Comparison of ENCODE assay signal across 8 mouse cellular contexts in the genomic region with DNA sequence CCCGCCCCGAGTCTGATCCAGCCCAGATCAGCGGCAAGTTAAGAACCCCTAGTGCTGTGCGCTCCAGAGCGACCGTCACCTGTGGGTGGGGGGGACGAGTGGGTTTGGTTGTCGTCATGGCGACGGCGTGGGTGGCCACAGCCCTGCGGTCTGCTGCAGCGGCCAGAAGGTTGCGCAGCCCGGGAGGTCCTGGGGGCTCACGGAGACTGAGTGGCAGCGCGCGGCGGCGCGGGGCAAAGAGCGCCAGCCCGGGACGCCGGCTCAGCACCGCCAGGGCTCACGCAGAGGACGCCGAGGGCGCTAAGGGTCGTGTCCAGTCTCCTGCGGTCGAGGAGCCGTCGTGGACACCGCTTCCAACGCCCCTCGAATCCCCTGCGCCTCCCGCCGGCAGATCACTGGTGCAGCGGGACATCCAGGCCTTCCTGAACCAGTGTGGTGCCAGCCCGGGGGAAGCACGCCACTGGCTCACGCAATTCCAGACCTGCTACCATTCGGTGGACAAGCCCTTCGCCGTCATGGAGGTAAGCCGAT. TPM values are rescaled to one million over a fixed set of nuclear protein-coding genes. Genes with fewer than 3 reads are reported as not detected.
DNase-seq lines count a peak whose midpoint lies in the region; ATAC-seq and TF ChIP-seq lines count a peak whose summit lies in the region.

Gene Nags (plus strand): TSS at position 43 of the 531 bp plus-strand sequence.

- TF ChIP-seq EP300 in MEL (IDR thresholded peaks at IDR 0.05; ENCODE audit: low read depth in 1 of 2, low read length in 2 of 2) = no peak
- TF ChIP-seq EP300 in liver, postnatal 0 days (IDR thresholded peaks at IDR 0.05; ENCODE audit: low read depth) = no peak

- no peak for TF ChIP-seq CTCF in MEL (IDR thresholded peaks at IDR 0.05 in 2 of 3, conservative IDR thresholded peaks at IDR 0.05 in 1 of 3; ENCODE audit: control insufficient read depth in 1 of 3, insufficient read depth in 1 of 3, low read depth in 2 of 3, low read length in 3 of 3, poor library complexity in 1 of 3, severe bottlenecking in 1 of 3)
- no peak for TF ChIP-seq CTCF in forebrain, postnatal 0 days (IDR thresholded peaks at IDR 0.05; ENCODE audit: low read depth)
- TF ChIP-seq CTCF in liver, postnatal 0 days (IDR thresholded peaks at IDR 0.05; ENCODE audit: low read depth) = no peak

- no peaks in the 10 kb centered on the region for H3K27me3 ChIP-seq in MEL (ENCODE audit: control insufficient read depth in 1 of 2, insufficient read depth in 2 of 2, low read length in 2 of 2)
- peaks cover 52% of the 10 kb centered on the region for H3K27me3 ChIP-seq in forebrain, postnatal 0 days (ENCODE audit: insufficient read depth, low read length)
- peaks cover 33% of the 10 kb centered on the region for H3K27me3 ChIP-seq in liver, postnatal 0 days (ENCODE audit: insufficient read depth, low read length)

- WGBS in forebrain, postnatal 0 days = 3% methylated on average over 50 of the region's 50 CpGs
- WGBS in liver, postnatal 0 days (ENCODE audit: insufficient replicate concordance) = 2% methylated on average over 43 of the region's 50 CpGs

- H3K79me2 ChIP-seq in MEL (ENCODE audit: control insufficient read depth, insufficient read depth, low read length, poor library complexity) = no peaks in the 10 kb centered on the region

- H3K27ac ChIP-seq in MEL (ENCODE audit: control insufficient read depth, low read depth, low read length) = 0 out of 2 replicates have a peak within 1 kb of the TSS, but pooled peaks have one; percentile 10
- H3K27ac ChIP-seq in forebrain, postnatal 0 days (ENCODE audit: low read depth, low read length) = no peak within 1 kb of the TSS
- H3K27ac ChIP-seq in liver, postnatal 0 days (ENCODE audit: low read depth) = peak within 1 kb of the TSS; percentile 81

- peak within 1 kb of the TSS; percentile 71 for H3K9ac ChIP-seq in MEL (ENCODE audit: control insufficient read depth, low read depth, low read length, poor library complexity, severe bottlenecking)
- peak within 1 kb of the TSS; percentile 18; the same call in 1 of the 2 replicates for H3K9ac ChIP-seq in forebrain, postnatal 0 days
- peak within 1 kb of the TSS; percentile 69 for H3K9ac ChIP-seq in liver, postnatal 0 days (replicated peaks)

- H3K4me1 ChIP-seq in MEL (ENCODE audit: control insufficient read depth in 1 of 2, insufficient read depth in 2 of 2, low read length in 2 of 2) = peaks cover 0 to 16% of the 10 kb centered on the region in 2 experiments; a peak in 2 of 4 replicates
- no peaks in the 10 kb centered on the region for H3K4me1 ChIP-seq in forebrain, postnatal 0 days (ENCODE audit: insufficient read depth)
- H3K4me1 ChIP-seq in liver, postnatal 0 days (ENCODE audit: insufficient read depth) = peaks cover 5% of the 10 kb centered on the region; the same call in 1 of the 2 replicates

- no peak for ATAC-seq in forebrain, postnatal 0 days
- ATAC-seq in liver, postnatal 0 days = peak; percentile 14

- H3K9me3 ChIP-seq in MEL (replicated peaks; ENCODE audit: insufficient read depth, low read length) = no peaks in the 10 kb centered on the region
- no peaks in the 10 kb centered on the region for H3K9me3 ChIP-seq in forebrain, postnatal 0 days (ENCODE audit: low read length)
- H3K9me3 ChIP-seq in liver, postnatal 0 days (ENCODE audit: low read length) = no peaks in the 10 kb centered on the region

- intact Hi-C loops in left cerebral cortex, postnatal 36 days (cut with DNase I) = no loop called here

- no peak for TF ChIP-seq RAD21 in MEL (IDR thresholded peaks at IDR 0.05; ENCODE audit: low read depth, low read length)

- peak within 1 kb of the TSS; percentile 46 to 75 for H3K4me3 ChIP-seq in MEL (ENCODE audit: control insufficient read depth in 1 of 2, insufficient read depth in 1 of 2, low read depth in 2 of 2, low read length in 2 of 2)
- peak within 1 kb of the TSS; percentile 11; the same call in 1 of the 2 replicates for H3K4me3 ChIP-seq in forebrain, postnatal 0 days (ENCODE audit: low read depth, low read length)
- peak within 1 kb of the TSS; percentile 57 for H3K4me3 ChIP-seq in liver, postnatal 0 days (ENCODE audit: low read depth, low read length)

- TF ChIP-seq POLR2A in MEL (IDR thresholded peaks at IDR 0.05; ENCODE audit: control insufficient read depth in 1 of 2, insufficient read depth in 1 of 2, low read depth in 1 of 2, low read length in 2 of 2, poor library complexity in 1 of 2) = peak; percentile 26 to 46; a peak in 2 of 4 replicates

- peak; percentile 39 for DNase-seq in adrenal gland, postnatal 14 days
- no peak for DNase-seq in adrenal gland, adult 18-20 months (ENCODE audit: low spot score in 2 of 2)
- DNase-seq in MEL (ENCODE audit: low read depth, low spot score) = peak; percentile 62
- no peak for DNase-seq in forebrain, postnatal 0 days
- peak; percentile 72 for DNase-seq in liver, postnatal 0 days
- no peak for DNase-seq in layer of hippocampus, postnatal 36 days
- no peak for DNase-seq in left cerebral cortex, postnatal 36 days (ENCODE audit: low spot score in 2 of 2)
- DNase-seq in c-Kit-positive CD71-positive TER-119-positive erythroid progenitor cells, embryonic 14.5 days (ENCODE audit: low spot score) = no peak

- H3K4me2 ChIP-seq in forebrain, postnatal 0 days (ENCODE audit: low read depth) = peak within 1 kb of the TSS; percentile 30
- H3K4me2 ChIP-seq in liver, postnatal 0 days (ENCODE audit: low read depth, low read length) = peak within 1 kb of the TSS; percentile 75

- H3K36me3 ChIP-seq in MEL (ENCODE audit: control insufficient read depth in 1 of 2, insufficient read depth in 2 of 2, low read length in 2 of 2) = no peaks in the 10 kb centered on the region
- no peaks in the 10 kb centered on the region for H3K36me3 ChIP-seq in forebrain, postnatal 0 days (ENCODE audit: insufficient read depth)
- no peaks in the 10 kb centered on the region; the same call in none of the 2 replicates for H3K36me3 ChIP-seq in liver, postnatal 0 days (replicated peaks; ENCODE audit: insufficient read depth, low read length)

TF ChIP-seq in MEL, 35 proteins besides CTCF, POLR2A, EP300 and RAD21:
- TF ChIP-seq KAT2A (conservative IDR thresholded peaks at IDR 0.05; ENCODE audit: low read depth, low read length) (no peak), GABPA (IDR thresholded peaks at IDR 0.05; ENCODE audit: low read depth, low read length) (no peak), SIN3A (IDR thresholded peaks at IDR 0.05; ENCODE audit: low read length) (peak; percentile 43), HCFC1 (IDR thresholded peaks at IDR 0.05; ENCODE audit: low read depth, low read length) (peak; percentile 42), ZMIZ1 (IDR thresholded peaks at IDR 0.05; ENCODE audit: low read depth, low read length) (peak; percentile 48), NELFE (IDR thresholded peaks at IDR 0.05; ENCODE audit: low read depth, low read length) (peak; percentile 46; the same call in 1 of the 2 replicates), USF2 (IDR thresholded peaks at IDR 0.05; ENCODE audit: borderline replicate concordance in 1 of 2, insufficient read depth in 1 of 2, low read depth in 1 of 2, low read length in 2 of 2) (no peak), MXI1 (IDR thresholded peaks at IDR 0.05; ENCODE audit: low read depth, low read length) (peak; percentile 50; the same call in 1 of the 2 replicates), MAFK (IDR thresholded peaks at IDR 0.05; ENCODE audit: borderline replicate concordance, low read depth, low read length) (no peak), MAZ (IDR thresholded peaks at IDR 0.05; ENCODE audit: low read depth, low read length) (0 out of 2 replicates have a peak, but pooled peaks have one; percentile 42), BHLHE40 (IDR thresholded peaks at IDR 0.05; ENCODE audit: borderline replicate concordance, low read depth, low read length) (no peak)

RNA-seq across cellular contexts. Expression of gene Nags, which starts in this region (rescaled TPM):
- 0.60 and 5.8 TPM in 2 replicates for total RNA-seq in adrenal gland, postnatal 14 days (2021)
- total RNA-seq in adrenal gland, adult 18-20 months (2021) = under 1 TPM in 1 of 2 experiments, not detected in 1; 0.77 TPM
- total RNA-seq in MEL (2012; rRNA removed) = 5.4 and 6.6 TPM in 2 replicates
- polyA plus RNA-seq in MEL (2012; ENCODE audit: insufficient read depth in 1 of 2, insufficient read length in 2 of 2, low read depth in 1 of 2, low replicate concordance in 2 of 2, missing spikeins in 1 of 2) = 1 to 10 TPM in 1 of 2 experiments, not detected in 1; 9.7 TPM
- 0.14 and 0.15 TPM in 2 replicates for total RNA-seq in forebrain, postnatal 0 days (2014; rRNA removed)
- polyA plus RNA-seq in forebrain, postnatal 0 days (2015; fragmentation: Nextera tagmentation; extraction: Ambion mirVana) = 0.28 and 0.35 TPM in 2 replicates
- polyA plus RNA-seq in liver, postnatal 0 days (2015; fragmentation: Nextera tagmentation; extraction: Ambion mirVana) = 18.5 and 25.1 TPM in 2 replicates
- total RNA-seq in layer of hippocampus, postnatal 36 days (2021) = not detected
- total RNA-seq in left cerebral cortex, postnatal 36 days (2021) = not detected

Comparison
In these comparisons a context has a peak if more than half of its experiments do, and no peak if none do; other contexts are left out.
1. DNase-seq: peak in adrenal gland, postnatal 14 days (single experiment), MEL (single experiment) and liver, postnatal 0 days (single experiment); none in adrenal gland, adult 18-20 months (0 of 2), forebrain, postnatal 0 days (single experiment), layer of hippocampus, postnatal 36 days (0 of 2), left cerebral cortex, postnatal 36 days (0 of 2) and c-Kit-positive CD71-positive TER-119-positive erythroid progenitor cells, embryonic 14.5 days (single experiment).
2. H3K9ac ChIP-seq: peak in every context shown above with its lines; median percentile 71 in MEL; 69 in liver, postnatal 0 days; 18 in forebrain, postnatal 0 days.
3. Peak in every context shown above with its lines, with median percentiles within 50 percentile points of each other: H3K4me3 ChIP-seq.